Mouse (Mus musculus) heart, embryonic 16.5 days (tissue): ENCODE measurements around the gene Rheb. TPM values are rescaled to one million over a fixed set of nuclear protein-coding genes. Genes with fewer than 3 reads are reported as not detected.
"Not testable (repeated sequence)": the region's sequence is repeated elsewhere in the genome, so short reads cannot be mapped to it uniquely, and the experiment has no call there.

ENCODE experiments used
- ATAC-seq: fragments of 200-750 bp; cut with Nextera tagmentation; replicated peaks from 2 replicates; pipeline ENCODE4 v1.8.0; 2017; ENCODE audit warnings: moderate number of reproducible peaks; ENCODE audit not compliant: insufficient read depth, low FRiP score; ENCODE audit errors: extremely low read depth
- H3K27ac ChIP-seq: fragments of 300-500 bp; sonication (generic); 2 replicates; pipeline ENCODE4 v1.5.1; 2014; ENCODE audit warnings: mild to moderate bottlenecking, low read length, control low read depth, moderate library complexity
- H3K27me3 ChIP-seq: fragments of 300-500 bp; sonication (generic); 2 replicates; pipeline ENCODE4 v1.6.1; 2014; ENCODE audit warnings: low read length, mixed read lengths; ENCODE audit not compliant: control insufficient read depth, insufficient read depth
- H3K36me3 ChIP-seq: fragments of 300-500 bp; sonication (generic); 2 replicates; pipeline ENCODE4 v1.6.1; 2014; ENCODE audit not compliant: control insufficient read depth, insufficient read depth
- H3K4me1 ChIP-seq: fragments of 300-500 bp; sonication (generic); 2 replicates; pipeline ENCODE4 v1.6.1; 2014; ENCODE audit warnings: low read length, mixed read lengths; ENCODE audit not compliant: control insufficient read depth, insufficient read depth
- H3K4me2 ChIP-seq: fragments of 300-500 bp; sonication (generic); 2 replicates; pipeline ENCODE4 v1.6.1; 2014; ENCODE audit warnings: low read depth, mild to moderate bottlenecking, control low read depth, low read length
- H3K4me3 ChIP-seq: fragments of 300-500 bp; sonication (generic); 2 replicates; pipeline ENCODE4 v1.5.1; 2014; ENCODE audit warnings: mild to moderate bottlenecking, control low read depth, low read length
- H3K9ac ChIP-seq: fragments of 300-500 bp; sonication (generic); 2 replicates; pipeline ENCODE4 v1.6.1; 2014; ENCODE audit warnings: low read length, control low read depth
- H3K9me3 ChIP-seq: fragments of 300-500 bp; sonication (generic); replicated peaks from 2 replicates; pipeline ENCODE4 v1.6.1; 2016; ENCODE audit warnings: low read length; ENCODE audit not compliant: control insufficient read depth
- WGBS: fragments of 180-500 bp; shearing (Covaris S2); extraction: QIAGEN DNeasy Blood & Tissue Kit; methylation state at CpG from one replicate; pipeline ENCODE4 v1.1.7; 2014; 5-methylcytosine and 5-hydroxymethylcytosine counted together
- polyA plus RNA-seq: library from polyadenylated mRNA; unstranded; fragments of >200 nt; fragmentation: Nextera tagmentation; extraction: Ambion mirVana; gene quantifications from 2 replicates; pipeline ENCODE4 v1.2.1, GENCODE M21; 2015

Rheb gene
- polyA plus RNA-seq, 1 experiment from 2014 or later, result 283 TPM

- no peaks in the 10 kb centered on the region for H3K36me3 ChIP-seq
- H3K9me3 ChIP-seq, result peaks cover 5% of the 10 kb centered on the region
- H3K9ac ChIP-seq, result no peak overlapping the region
- H3K4me3 ChIP-seq, result no peak overlapping the region
- no peak for ATAC-seq
- no peak overlapping the region for H3K4me2 ChIP-seq
- 83% methylated on average over 4 of the region's 4 CpGs for WGBS
- H3K27ac ChIP-seq, result no peak overlapping the region
- no peaks in the 10 kb centered on the region for H3K27me3 ChIP-seq
- peaks cover 8% of the 10 kb centered on the region for H3K4me1 ChIP-seq
These were observed 59.5 kb downstream of the Rheb start for GRCm38 (mm10) chr5:24782957-24783356.

- 12% methylated on average over 5 of the region's 5 CpGs for WGBS
- peaks cover 5% of the 10 kb centered on the region for H3K9me3 ChIP-seq
- H3K4me3 ChIP-seq, result no peak overlapping the region
- H3K9ac ChIP-seq, result no peak overlapping the region
- peak overlapping the region; percentile 49 for H3K4me2 ChIP-seq
- peak; percentile 66 for ATAC-seq
- H3K27ac ChIP-seq, result peak overlapping the region; percentile 46
- H3K36me3 ChIP-seq, result no peaks in the 10 kb centered on the region
- H3K27me3 ChIP-seq, result no peaks in the 10 kb centered on the region
- peaks cover 8% of the 10 kb centered on the region for H3K4me1 ChIP-seq
These were observed 61.4 kb downstream of the Rheb start for GRCm38 (mm10) chr5:24781048-24781447.

GRCm38 (mm10) chr5:24779881-24780512 lies 62.4 kb downstream of the Rheb start:
- 46% methylated on average over 15 of the region's 15 CpGs for WGBS
- H3K4me2 ChIP-seq, result no peak overlapping the region
- H3K27me3 ChIP-seq, result no peaks in the 10 kb centered on the region
- H3K4me1 ChIP-seq, result peaks cover 8% of the 10 kb centered on the region
- H3K27ac ChIP-seq, result no peak overlapping the region
- no peak overlapping the region for H3K4me3 ChIP-seq
- H3K9ac ChIP-seq, result no peak overlapping the region
- H3K36me3 ChIP-seq, result no peaks in the 10 kb centered on the region
- ATAC-seq, result no peak
- peaks cover 5% of the 10 kb centered on the region for H3K9me3 ChIP-seq

GRCm38 (mm10) chr5:24779321-24779720 lies 63.1 kb downstream of the Rheb start:
- Histone ChIP-seq H3K27ac (no peak overlapping the region), H3K4me2 (no peak overlapping the region), H3K9ac (no peak overlapping the region), H3K9me3 (no peaks in the 10 kb centered on the region; the same call in none of the 2 replicates), H3K36me3 (no peaks in the 10 kb centered on the region), H3K4me1 (peaks cover 8% of the 10 kb centered on the region), H3K4me3 (no peak overlapping the region), H3K27me3 (no peaks in the 10 kb centered on the region)
- ATAC-seq, result no peak

GRCm38 (mm10) chr5:24778843-24779140 lies 63.6 kb downstream of the Rheb start:
- WGBS, result 53% methylated on average over 13 of the region's 13 CpGs
- Histone ChIP-seq H3K4me1 (peaks cover 8% of the 10 kb centered on the region), H3K36me3 (no peaks in the 10 kb centered on the region), H3K4me3 (no peak overlapping the region; the same call in 1 of the 2 replicates), H3K27ac (no peak overlapping the region), H3K9ac (0 out of 2 replicates have a peak overlapping the region, but pooled peaks have one; percentile 40), H3K4me2 (peak overlapping the region; percentile 40), H3K27me3 (no peaks in the 10 kb centered on the region), H3K9me3 (no peaks in the 10 kb centered on the region; the same call in 1 of the 2 replicates)
- no peak for ATAC-seq

- H3K9me3 ChIP-seq, result no peaks in the 10 kb centered on the region
- ATAC-seq, result no peak
- 27% methylated on average over 17 of the region's 17 CpGs for WGBS
- no peak overlapping the region for H3K27ac ChIP-seq
- H3K4me1 ChIP-seq, result peaks cover 8% of the 10 kb centered on the region
- 0 out of 2 replicates have a peak overlapping the region, but pooled peaks have one; percentile 40 for H3K9ac ChIP-seq
- no peak overlapping the region; the same call in 1 of the 2 replicates for H3K4me3 ChIP-seq
- peak overlapping the region; percentile 40 for H3K4me2 ChIP-seq
- H3K36me3 ChIP-seq, result no peaks in the 10 kb centered on the region
- H3K27me3 ChIP-seq, result no peaks in the 10 kb centered on the region
These were observed 64.2 kb downstream of the Rheb start for GRCm38 (mm10) chr5:24778082-24778842.

- ATAC-seq, result peak; percentile 54
- Histone ChIP-seq H3K27ac (no peak overlapping the region), H3K9me3 (no peaks in the 10 kb centered on the region), H3K36me3 (no peaks in the 10 kb centered on the region), H3K4me2 (no peak overlapping the region), H3K27me3 (no peaks in the 10 kb centered on the region), H3K4me3 (no peak overlapping the region), H3K4me1 (peaks cover 8% of the 10 kb centered on the region), H3K9ac (no peak overlapping the region)
- WGBS, result 59% methylated on average over 4 of the region's 4 CpGs
These were observed 65.7 kb downstream of the Rheb start for GRCm38 (mm10) chr5:24776681-24777080.

GRCm38 (mm10) chr5:24774549-24774948 lies 67.9 kb downstream of the Rheb start:
- not testable (repeated sequence) for H3K4me2 ChIP-seq, H3K4me3 ChIP-seq, ATAC-seq, H3K9me3 ChIP-seq, H3K4me1 ChIP-seq, H3K27ac ChIP-seq, H3K27me3 ChIP-seq, H3K9ac ChIP-seq, H3K36me3 ChIP-seq
- WGBS, result 90% methylated on average over 16 of the region's 16 CpGs

GRCm38 (mm10) chr5:24757816-24758215 lies 84.6 kb downstream of the Rheb start, which contains the start of gene Crygn:
Gene Crygn (minus strand): TSS chr5:24758008.
- no peak within 1 kb of the TSS for H3K9ac ChIP-seq
- no peaks in the 10 kb centered on the region for H3K36me3 ChIP-seq
- ATAC-seq, result no peak
- H3K27me3 ChIP-seq, result no peaks in the 10 kb centered on the region
- no peak within 1 kb of the TSS for H3K4me2 ChIP-seq
- H3K9me3 ChIP-seq, result no peaks in the 10 kb centered on the region
- H3K4me1 ChIP-seq, result no peaks in the 10 kb centered on the region
- H3K4me3 ChIP-seq, result no peak within 1 kb of the TSS
- 39% methylated on average over 18 of the region's 18 CpGs for WGBS
- no peak within 1 kb of the TSS for H3K27ac ChIP-seq
